Mouse (Mus musculus) adrenal gland, adult 2 months (tissue): ENCODE measurements around the gene Slc38a4. TPM values are rescaled to one million over a fixed set of nuclear protein-coding genes. Genes with fewer than 3 reads are reported as not detected.

ENCODE experiments used
- DNase-seq: peaks from one replicate; pipeline ENCODE4 v3.0.0; 2021
- polyA plus RNA-seq: library from polyadenylated mRNA; depleted of rRNA; stranded (reverse); fragments of >200 nt; gene quantifications from 2 replicates; pipeline ENCODE4 v1.2.3, GENCODE M21; 2012; rRNA removed
- total RNA-seq, 2 experiments: library from RNA; stranded (reverse); gene quantifications; 2 replicates each; pipeline ENCODE4 v1.2.3; 2021

Slc38a4 gene
- total and polyA plus RNA-seq, 3 experiments, result 1.8 to 7.2 (median 4.3) TPM

GRCm38 (mm10) chr15:96968741-96969140 lies 87.0 kb downstream of the Slc38a4 start:
- no peak for DNase-seq

GRCm38 (mm10) chr15:96966326-96966725 lies 89.4 kb downstream of the Slc38a4 start:
- no peak for DNase-seq

GRCm38 (mm10) chr15:96963735-96964134 lies 92.0 kb downstream of the Slc38a4 start:
- no peak for DNase-seq

DNA sequence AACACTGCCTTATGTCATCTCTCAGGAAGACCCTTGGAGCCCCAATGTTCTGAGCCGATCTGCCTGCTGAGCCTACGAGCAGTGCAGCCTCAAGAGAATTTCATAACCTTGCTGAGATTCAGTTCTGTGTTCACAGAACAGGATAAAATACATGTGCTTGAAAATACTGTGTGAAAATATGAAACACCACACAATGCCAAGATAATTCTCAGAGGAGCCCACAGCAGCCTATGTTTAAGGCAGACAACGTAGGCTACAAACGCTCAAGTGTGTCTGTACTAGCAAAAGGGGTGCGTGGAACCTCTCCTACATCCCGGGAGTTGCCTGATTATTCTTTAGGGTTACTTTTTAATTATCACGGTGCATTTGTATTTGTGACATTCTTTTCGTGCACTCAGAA lies 92.4 kb downstream of the Slc38a4 start:
- DNase-seq, result no peak

GRCm38 (mm10) chr15:96960343-96960742 lies 95.4 kb downstream of the Slc38a4 start:
- DNase-seq, result no peak

DNA sequence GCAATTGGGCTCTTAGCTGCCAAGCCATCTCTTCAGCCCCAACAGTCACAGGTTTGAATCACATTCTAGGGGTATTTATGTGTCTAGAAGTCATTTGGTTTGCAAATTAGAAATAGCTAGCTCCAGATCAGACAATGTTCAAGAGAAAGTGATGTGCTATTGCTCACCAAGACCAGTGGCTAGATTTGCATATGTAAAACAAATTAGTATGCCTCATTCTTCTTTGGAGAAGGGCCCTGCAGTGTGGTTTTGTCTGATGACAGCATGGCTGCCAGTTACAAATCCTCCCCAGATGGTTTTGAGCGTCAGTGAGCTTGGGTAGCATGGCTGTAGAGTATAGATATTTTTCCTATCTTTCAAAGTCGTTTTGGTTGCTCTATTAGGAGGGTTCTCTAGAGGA lies 96.5 kb downstream of the Slc38a4 start:
- no peak for DNase-seq

DNA sequence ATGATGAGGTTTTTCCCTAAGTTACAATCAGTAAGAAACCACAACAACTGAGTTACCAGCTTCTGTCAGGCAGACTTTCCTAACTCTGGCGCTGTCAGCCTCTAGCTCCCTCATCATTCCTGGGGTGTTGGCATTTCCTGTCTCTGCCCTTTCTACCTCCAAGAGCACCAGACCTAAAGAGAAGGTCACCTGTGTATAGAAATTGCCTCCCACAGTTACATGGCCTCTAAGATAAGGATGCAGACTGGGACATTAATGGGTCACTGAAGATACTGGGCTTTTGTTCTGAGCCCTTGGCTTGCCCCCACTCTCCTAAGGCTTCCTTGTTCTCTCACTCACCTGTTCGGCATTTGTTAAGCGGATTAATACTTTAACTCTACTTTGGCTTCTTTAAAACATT lies 99.1 kb downstream of the Slc38a4 start:
- no peak for DNase-seq

- DNase-seq, result no peak
These were observed 101.4 kb downstream of the Slc38a4 start for GRCm38 (mm10) chr15:96954389-96954788.

GRCm38 (mm10) chr15:96953938-96954238 lies 101.9 kb downstream of the Slc38a4 start:
- DNase-seq, result no peak

GRCm38 (mm10) chr15:96953112-96953937 lies 102.4 kb downstream of the Slc38a4 start:
- peak; percentile 65 for DNase-seq

DNA sequence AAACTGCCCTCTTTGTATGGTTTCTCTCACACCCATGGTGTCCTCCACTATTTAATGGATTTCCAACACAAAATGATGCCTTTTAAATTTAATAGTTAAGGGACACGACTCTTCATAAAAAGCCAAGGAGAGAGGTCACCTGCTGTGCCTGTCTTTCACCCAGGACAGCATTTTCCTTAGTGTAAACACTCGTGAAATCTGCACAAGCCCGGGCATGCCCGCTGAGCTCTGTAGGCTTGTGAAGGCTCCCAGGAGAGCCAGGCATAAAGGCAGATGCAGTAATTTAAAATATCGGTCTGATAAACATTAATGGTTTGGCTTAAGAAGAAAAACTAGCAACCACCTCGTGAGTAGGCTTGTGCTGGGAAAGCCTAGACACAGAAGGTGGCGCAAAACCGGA lies 103.3 kb downstream of the Slc38a4 start:
- DNase-seq, result no peak

DNA sequence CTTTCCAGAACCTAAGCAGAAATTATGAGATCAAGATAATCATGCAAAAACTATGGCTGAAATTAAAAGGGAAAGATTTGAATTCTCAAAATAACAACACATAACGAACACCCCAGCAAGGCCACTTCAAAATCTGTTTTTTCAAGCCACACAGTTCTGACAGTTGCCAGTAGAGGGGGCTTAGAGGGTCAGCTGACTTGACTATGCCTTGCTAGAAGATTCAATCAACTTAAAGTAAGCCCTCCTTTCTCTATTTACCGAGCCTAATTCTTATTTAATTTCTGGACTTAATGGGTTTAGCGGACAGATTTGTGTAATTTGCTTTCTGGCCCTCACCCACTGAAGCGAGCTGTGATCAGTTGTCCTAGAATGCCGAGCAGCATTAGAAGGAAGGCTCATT lies 104.0 kb downstream of the Slc38a4 start:
- DNase-seq, result no peak

DNA sequence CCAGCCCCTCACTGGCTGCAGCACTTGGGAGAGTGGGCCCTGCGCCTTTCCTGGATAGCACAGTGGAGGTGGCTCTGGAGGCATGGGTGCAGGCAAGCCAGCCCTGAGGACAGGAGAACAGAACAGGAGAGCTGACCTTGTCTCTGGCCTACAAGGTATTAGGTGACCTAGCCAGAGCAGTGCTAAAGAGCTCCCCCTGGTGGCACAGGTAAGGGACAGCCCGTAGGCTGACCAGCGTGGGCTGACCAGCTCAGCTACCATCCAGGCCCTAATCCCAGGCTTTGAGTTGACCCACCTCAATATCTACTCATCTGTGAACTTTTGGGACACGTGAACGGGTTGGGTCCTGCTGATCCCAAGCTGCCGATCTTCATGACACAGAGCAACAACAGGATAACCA lies 107.3 kb downstream of the Slc38a4 start:
- DNase-seq, result peak; percentile 35

Other genes starting within 250 kb of the Slc38a4 start
- 10 to 100 TPM; 17.9 to 25.7 TPM for gene Pced1b, start 191.2 kb upstream of the Slc38a4 start, total RNA-seq
- 27.5 and 30.1 TPM in 2 replicates for gene Pced1b, start 191.2 kb upstream of the Slc38a4 start, polyA plus RNA-seq
- gene Amigo2, start 191.3 kb upstream of the Slc38a4 start, total RNA-seq, result 10 to 100 TPM in 1 of 2 experiments, 1 to 10 TPM in 1; 7.1 to 11.1 TPM
- gene Amigo2, start 191.3 kb upstream of the Slc38a4 start, polyA plus RNA-seq, result 0.60 and 0.88 TPM in 2 replicates